Mouse (Mus musculus): ENCODE data around the gene Gm17617.

GRCm38 (mm10) chr13:55107694-55108093 lies 25.7 kb downstream of the Gm17617 start:
- TF ChIP-seq EP300 (IDR thresholded peaks at IDR 0.05; ENCODE audit: low read depth) (no peak), CTCF (IDR thresholded peaks at IDR 0.05; ENCODE audit: low read depth) (no peak)

All from liver, embryonic 14.5 days (tissue).